Mouse (Mus musculus) stomach, postnatal 0 days (tissue): ENCODE data around the gene Bbc3.

ENCODE experiments used
- CTCF ChIP-seq: IDR thresholded peaks from 2 replicates; pipeline ENCODE4 v1.5.1; 2016; ENCODE audit warnings: antibody characterized with exemption, low read depth, mild to moderate bottlenecking, moderate library complexity
- EP300 ChIP-seq: optimal IDR thresholded peaks from 2 replicates; pipeline ENCODE3; 2016; ENCODE audit warnings: antibody characterized with exemption

- TF ChIP-seq CTCF = no peak
- no peak for TF ChIP-seq EP300
These were observed 12.3 kb downstream of the Bbc3 start for GRCm38 (mm10) chr7:16320479-16320878.
